Mouse (Mus musculus): ENCODE data around the gene Fzd1. TPM values are rescaled to one million over a fixed set of nuclear protein-coding genes. Genes with fewer than 3 reads are reported as not detected.

The Fzd1 gene
- polyA plus RNA-seq, 1 experiment = 0.95 TPM

DNA sequence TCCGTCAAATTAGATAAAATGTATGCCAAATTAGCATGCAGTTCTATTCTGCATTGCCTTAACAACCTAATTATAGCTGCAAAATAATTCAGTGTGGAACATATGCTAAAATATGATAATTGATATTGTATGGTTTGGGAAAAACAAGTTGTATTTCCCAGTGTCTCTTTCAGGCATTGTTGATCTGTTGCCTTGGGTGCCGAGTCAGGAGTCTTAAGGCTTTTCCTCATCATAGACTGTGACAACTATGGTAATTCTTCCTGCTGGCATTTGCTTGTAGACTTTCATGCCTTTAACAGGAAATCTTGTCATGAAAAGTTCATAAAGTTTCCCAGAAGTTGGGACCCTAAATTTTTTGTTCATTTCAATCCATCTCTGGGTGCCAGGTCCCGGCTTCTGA is 20.4 kb upstream of the Fzd1 start:
- 77% methylated on average over 3 of the region's 3 CpGs for WGBS
- Histone ChIP-seq H3K4me3 (replicated peaks; ENCODE audit: control insufficient read depth, low read depth, low read length) (no peak overlapping the region), H3K27ac (ENCODE audit: control insufficient read depth, insufficient read depth, low read depth, low read length, poor library complexity) (no peak overlapping the region), H3K4me1 (ENCODE audit: control insufficient read depth, insufficient read depth, low read length) (no peaks in the 10 kb centered on the region)
- TF ChIP-seq CTCF (IDR thresholded peaks at IDR 0.05; ENCODE audit: control insufficient read depth, insufficient read depth, low read length) = no peak
- no peak for TF ChIP-seq POLR2A (IDR thresholded peaks at IDR 0.05; ENCODE audit: borderline replicate concordance, control insufficient read depth, low read depth, low read length)

DNA sequence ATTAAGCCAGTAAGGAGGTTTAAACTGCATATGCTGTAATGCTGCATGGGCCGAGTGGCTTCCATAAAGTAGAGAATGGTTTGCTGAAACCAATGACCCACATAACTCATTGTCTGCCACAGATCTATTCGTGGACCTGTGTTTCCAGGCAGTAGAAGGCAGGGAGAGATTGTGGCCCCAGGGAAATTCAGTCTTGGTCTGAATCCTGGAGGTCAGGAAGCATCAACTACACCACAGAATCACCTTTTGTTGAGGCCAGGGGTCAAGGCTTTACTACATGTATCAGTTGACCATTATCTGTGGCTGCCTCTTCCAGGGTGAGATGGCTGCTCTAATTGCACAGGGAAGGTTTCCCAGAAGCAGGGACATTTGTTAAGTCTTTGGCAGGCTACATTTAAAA is 18.7 kb upstream of the Fzd1 start:
- no peaks in the 10 kb centered on the region for H3K4me1 ChIP-seq (ENCODE audit: control insufficient read depth, insufficient read depth, low read length)
- TF ChIP-seq CTCF (IDR thresholded peaks at IDR 0.05; ENCODE audit: control insufficient read depth, insufficient read depth, low read length) (no peak), POLR2A (IDR thresholded peaks at IDR 0.05; ENCODE audit: borderline replicate concordance, control insufficient read depth, low read depth, low read length) (no peak)
- WGBS = 42% methylated on average over 2 of the region's 2 CpGs
- H3K4me3 ChIP-seq (replicated peaks; ENCODE audit: control insufficient read depth, low read depth, low read length) = no peak overlapping the region
- no peak overlapping the region for H3K27ac ChIP-seq (ENCODE audit: control insufficient read depth, insufficient read depth, low read depth, low read length, poor library complexity)

DNA sequence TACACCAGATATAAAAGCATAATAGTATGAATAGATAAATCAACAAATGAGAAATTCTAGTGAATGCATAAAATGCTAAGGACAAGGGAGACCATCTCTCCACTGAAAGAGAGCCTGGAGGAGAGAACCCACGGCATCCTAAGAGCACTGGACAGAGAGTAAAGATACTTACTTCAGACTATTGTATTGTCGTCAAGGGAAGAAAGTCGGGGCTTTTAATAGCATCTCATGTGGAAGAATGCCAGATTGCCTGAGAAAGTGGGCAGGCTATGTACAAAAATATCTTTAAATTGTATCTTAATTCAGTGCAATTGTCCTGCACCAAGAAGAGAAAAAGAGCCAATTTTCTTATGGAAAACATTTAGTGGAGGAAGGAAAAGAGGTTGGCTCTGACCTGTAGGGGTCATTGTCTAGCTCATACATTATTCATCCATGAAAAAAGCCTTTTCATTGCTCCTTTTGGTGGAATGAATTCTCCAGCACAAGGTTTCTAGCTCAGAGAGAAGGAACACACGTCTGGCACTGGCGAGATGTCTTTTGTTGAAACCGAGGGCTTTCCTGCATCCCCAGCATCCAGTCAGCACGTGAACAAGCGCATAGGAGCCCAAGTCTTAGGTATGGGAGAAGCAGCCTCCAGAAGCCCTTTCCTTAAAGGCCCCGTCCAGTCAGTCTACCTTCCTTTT is 15.4 kb upstream of the Fzd1 start:
- H3K4me3 ChIP-seq (replicated peaks; ENCODE audit: control insufficient read depth, low read depth, low read length) = no peak overlapping the region
- no peaks in the 10 kb centered on the region for H3K4me1 ChIP-seq (ENCODE audit: control insufficient read depth, insufficient read depth, low read length)
- H3K27ac ChIP-seq (ENCODE audit: control insufficient read depth, insufficient read depth, low read depth, low read length, poor library complexity) = no peak overlapping the region
- WGBS = 65% methylated on average over 9 of the region's 9 CpGs
- TF ChIP-seq CTCF (IDR thresholded peaks at IDR 0.05; ENCODE audit: control insufficient read depth, insufficient read depth, low read length) (no peak), POLR2A (IDR thresholded peaks at IDR 0.05; ENCODE audit: borderline replicate concordance, control insufficient read depth, low read depth, low read length) (no peak)

DNA sequence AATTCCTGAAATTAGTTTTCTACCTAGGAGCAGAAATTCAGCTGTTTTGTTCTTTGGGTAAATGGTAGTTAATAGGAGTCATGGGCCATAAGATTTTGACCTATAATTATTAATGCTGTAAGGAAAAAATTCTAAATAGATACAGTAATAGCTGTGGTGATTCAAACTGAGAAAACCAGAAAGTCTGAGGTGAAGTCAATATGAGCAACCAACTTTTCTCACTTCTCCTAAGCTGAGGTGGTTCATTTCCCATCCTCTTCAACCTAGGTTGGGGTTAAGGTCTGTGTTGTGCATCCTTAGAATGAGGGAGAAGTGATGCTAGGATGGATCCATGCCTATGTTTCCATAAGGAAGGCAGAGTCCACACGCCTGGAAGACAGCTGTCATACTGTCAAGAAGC is 12.8 kb upstream of the Fzd1 start:
- 79% methylated on average over 1 of the region's 1 CpGs for WGBS
- Histone ChIP-seq H3K4me1 (ENCODE audit: control insufficient read depth, insufficient read depth, low read length) (no peaks in the 10 kb centered on the region), H3K27ac (ENCODE audit: control insufficient read depth, insufficient read depth, low read depth, low read length, poor library complexity) (no peak overlapping the region), H3K4me3 (replicated peaks; ENCODE audit: control insufficient read depth, low read depth, low read length) (no peak overlapping the region)
- TF ChIP-seq CTCF (IDR thresholded peaks at IDR 0.05; ENCODE audit: control insufficient read depth, insufficient read depth, low read length) = no peak
- TF ChIP-seq POLR2A (IDR thresholded peaks at IDR 0.05; ENCODE audit: borderline replicate concordance, control insufficient read depth, low read depth, low read length) = no peak

DNA sequence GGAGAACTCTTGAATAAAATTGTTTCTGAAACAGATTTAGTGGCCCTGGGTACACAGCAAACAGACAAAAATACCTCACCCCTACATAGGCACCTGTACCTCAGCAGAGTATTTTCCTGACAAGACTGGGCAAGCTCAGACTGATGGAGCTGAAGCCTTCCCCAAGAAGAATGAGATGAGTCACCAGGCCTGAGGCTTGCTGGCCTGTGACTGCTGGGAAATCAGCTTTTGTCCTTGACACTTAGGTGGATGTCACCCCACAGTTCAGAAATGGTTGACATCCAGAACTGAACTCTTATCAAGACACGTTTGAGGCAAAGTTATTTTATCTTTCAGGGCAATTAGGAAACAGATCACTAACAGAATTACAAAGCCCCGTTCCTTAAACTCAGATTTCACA is 10.1 kb upstream of the Fzd1 start:
- Histone ChIP-seq H3K4me3 (replicated peaks; ENCODE audit: control insufficient read depth, low read depth, low read length) (no peak overlapping the region), H3K27ac (ENCODE audit: control insufficient read depth, insufficient read depth, low read depth, low read length, poor library complexity) (no peak overlapping the region), H3K4me1 (ENCODE audit: control insufficient read depth, insufficient read depth, low read length) (no peaks in the 10 kb centered on the region)
- 56% methylated on average over 2 of the region's 2 CpGs for WGBS
- TF ChIP-seq CTCF (IDR thresholded peaks at IDR 0.05; ENCODE audit: control insufficient read depth, insufficient read depth, low read length) = no peak

DNA sequence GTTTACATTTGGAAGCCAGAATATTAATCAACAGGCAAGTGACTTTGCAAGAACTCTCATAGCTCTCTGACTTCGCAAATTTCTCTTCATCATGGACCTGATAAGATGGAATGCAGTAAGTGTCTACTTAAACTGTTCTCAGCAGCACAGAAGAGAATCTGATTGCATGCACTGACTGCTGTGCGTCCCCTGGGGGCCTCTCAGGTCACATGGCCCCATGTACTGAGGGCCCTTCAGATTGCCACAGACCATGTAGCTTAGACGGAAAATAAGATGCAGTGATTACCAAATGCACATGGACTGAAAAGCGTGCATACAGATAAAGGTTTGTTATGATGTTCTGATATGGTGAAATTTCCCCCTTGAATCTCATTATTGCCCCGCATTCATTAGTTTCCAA is 8.9 kb upstream of the Fzd1 start:
- Histone ChIP-seq H3K27ac (ENCODE audit: control insufficient read depth, insufficient read depth, low read depth, low read length, poor library complexity) (no peak overlapping the region), H3K4me3 (replicated peaks; ENCODE audit: control insufficient read depth, low read depth, low read length) (no peak overlapping the region), H3K4me1 (ENCODE audit: control insufficient read depth, insufficient read depth, low read length) (no peaks in the 10 kb centered on the region)
- 76% methylated on average over 5 of the region's 5 CpGs for WGBS
- TF ChIP-seq CTCF (IDR thresholded peaks at IDR 0.05; ENCODE audit: control insufficient read depth, insufficient read depth, low read length) (no peak), POLR2A (IDR thresholded peaks at IDR 0.05; ENCODE audit: borderline replicate concordance, control insufficient read depth, low read depth, low read length) (no peak)

DNA sequence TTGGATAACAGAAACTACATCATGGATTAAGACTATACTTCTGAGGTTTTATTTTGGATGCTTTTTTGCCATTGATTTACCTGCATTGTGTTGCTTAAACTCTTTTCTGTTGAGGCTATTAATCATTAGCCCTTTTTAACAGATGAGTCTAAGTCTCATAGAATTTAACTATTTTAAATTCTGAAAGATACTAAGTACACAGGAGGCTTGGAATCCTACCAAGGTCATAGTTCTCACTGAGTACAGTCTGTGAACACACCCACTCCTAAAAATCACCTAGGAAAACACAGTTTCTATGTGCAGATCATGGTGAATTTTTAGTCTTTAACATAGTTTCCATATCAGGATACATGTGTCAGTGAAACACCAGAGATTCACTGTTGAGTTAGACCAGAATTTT is 4.1 kb upstream of the Fzd1 start:
- Histone ChIP-seq H3K4me1 (ENCODE audit: control insufficient read depth, insufficient read depth, low read length) (no peaks in the 10 kb centered on the region), H3K4me3 (replicated peaks; ENCODE audit: control insufficient read depth, low read depth, low read length) (no peak overlapping the region), H3K27ac (ENCODE audit: control insufficient read depth, insufficient read depth, low read depth, low read length, poor library complexity) (no peak overlapping the region)
- TF ChIP-seq POLR2A (IDR thresholded peaks at IDR 0.05; ENCODE audit: borderline replicate concordance, control insufficient read depth, low read depth, low read length) = no peak
- no peak for TF ChIP-seq CTCF (IDR thresholded peaks at IDR 0.05; ENCODE audit: control insufficient read depth, insufficient read depth, low read length)

DNA sequence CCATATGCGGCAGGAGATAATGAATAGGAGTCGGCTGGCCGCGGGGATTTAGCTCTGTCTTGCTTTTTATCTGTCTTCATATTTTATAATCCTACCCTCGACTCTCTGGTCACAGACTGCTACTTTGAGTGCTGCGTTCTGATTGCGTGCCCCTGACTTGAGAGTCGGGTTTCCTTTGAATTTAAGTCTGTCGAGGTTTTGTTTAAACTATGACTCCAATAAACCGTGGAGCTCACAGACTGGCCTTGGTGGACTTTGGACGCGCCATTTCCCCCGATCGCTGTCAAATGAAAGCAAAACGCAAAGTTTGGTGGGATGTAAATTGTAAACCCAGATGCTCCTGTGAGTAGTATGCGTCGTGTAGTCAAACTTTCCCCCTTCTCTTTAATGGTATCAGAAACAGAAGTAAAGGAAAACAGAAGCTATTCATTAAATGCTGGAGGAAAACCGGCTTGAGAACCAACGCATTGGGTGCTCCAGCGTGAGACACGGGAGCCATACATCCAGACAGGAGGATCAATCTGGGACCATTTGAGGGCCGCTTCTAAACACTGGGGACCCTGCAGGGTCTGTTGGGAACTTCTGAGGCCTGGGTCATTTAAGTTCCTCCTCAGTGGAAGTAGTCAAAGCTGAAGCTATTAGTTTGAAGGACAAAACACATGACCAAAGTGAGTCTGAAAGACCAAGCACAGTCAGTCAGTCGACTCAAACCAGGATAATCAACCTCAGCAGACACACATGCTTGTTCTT is 671 bp upstream of the Fzd1 start:
- 3% methylated on average over 23 of the region's 23 CpGs for WGBS
- no peaks in the 10 kb centered on the region for H3K4me1 ChIP-seq (ENCODE audit: control insufficient read depth, insufficient read depth, low read length)
- H3K4me3 ChIP-seq (replicated peaks; ENCODE audit: control insufficient read depth, low read depth, low read length) = no peak overlapping the region
- no peak overlapping the region for H3K27ac ChIP-seq (ENCODE audit: control insufficient read depth, insufficient read depth, low read depth, low read length, poor library complexity)
- TF ChIP-seq CTCF (IDR thresholded peaks at IDR 0.05; ENCODE audit: control insufficient read depth, insufficient read depth, low read length) (no peak), POLR2A (IDR thresholded peaks at IDR 0.05; ENCODE audit: borderline replicate concordance, control insufficient read depth, low read depth, low read length) (no peak)

Measured in bone marrow, adult 2 months (tissue).